Mouse (Mus musculus): ENCODE results near the gene Angptl4.

Gene Angptl4

DNA sequence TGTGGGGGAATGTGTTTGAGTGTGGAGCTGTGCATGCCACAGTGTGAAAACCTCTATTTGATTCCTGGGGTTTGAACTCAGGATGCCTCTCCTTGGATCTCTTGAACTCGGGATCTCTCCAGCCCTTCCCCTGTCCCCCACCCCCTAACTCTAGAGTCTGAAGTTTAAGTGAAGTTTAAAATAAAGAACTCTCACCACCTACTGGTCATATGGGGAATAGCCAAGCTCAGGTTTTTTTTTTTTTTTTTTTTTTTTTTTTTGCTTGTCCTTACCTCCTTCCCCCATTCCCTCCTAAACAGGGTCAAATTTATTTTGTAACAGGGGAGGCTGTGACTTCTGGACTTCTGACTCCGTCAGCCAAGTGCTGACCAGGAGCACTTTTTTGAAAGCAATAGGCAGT is 20.6 kb upstream of the Angptl4 start:
- DNase-seq, result no peak

DNA sequence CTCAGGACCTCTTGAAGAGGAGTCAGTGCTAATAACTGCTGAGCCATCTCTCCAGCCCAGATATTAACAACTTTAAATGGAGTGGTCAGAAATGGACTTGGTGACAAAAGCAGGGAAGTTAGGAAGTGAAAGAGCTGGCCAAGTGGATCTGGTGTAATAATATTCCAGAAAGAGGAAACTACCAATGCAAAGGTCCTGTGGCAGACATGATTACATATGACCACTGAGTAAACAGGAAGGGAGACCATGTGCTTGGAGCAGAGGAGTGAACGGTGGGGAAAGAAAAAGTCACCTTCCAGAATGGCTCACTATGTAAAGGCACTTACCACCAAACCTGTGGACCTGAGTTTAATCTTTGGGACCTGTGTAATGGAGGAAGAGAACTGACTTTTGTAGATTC is 17.6 kb upstream of the Angptl4 start:
- no peak for DNase-seq

DNA sequence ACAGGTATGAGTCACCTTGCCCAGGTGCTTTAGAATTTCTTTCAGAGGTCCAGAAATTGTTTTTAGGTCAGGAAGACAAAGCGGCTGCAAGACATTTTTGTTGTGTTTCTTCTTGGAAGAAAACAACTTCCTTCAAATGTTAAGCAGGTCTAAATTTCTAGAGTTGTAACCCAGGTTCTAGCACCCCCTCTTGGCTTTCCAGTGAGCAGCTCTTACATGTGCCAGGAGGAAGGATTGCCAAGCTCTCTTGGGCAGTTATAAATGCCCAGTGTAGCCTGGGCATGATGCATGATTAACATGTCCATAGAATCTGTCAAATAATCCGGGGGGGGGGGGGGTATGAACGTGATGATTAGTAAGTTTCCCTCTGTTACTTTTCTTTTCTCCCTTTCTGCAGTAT is 16.7 kb upstream of the Angptl4 start:
- peak; percentile 52 for DNase-seq

DNA sequence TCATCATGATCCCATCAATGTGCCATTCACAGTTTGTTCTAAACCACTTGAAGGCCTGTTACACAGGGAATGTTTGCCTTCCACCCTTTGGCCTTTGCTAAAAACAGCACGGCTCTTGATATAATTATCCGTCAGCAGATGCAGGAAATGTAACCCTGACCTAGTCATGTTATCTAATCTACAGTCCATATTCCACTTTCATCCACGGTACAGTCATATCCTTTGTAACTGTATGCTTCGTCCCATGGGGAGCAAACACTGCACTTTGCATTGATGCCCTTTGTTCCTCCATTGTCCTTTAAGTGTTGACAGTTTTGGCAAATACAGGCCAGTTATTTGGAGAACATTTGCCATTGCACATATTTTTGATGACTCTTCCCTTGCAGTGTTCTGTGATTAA is 7.1 kb upstream of the Angptl4 start:
- DNase-seq, result no peak

DNA sequence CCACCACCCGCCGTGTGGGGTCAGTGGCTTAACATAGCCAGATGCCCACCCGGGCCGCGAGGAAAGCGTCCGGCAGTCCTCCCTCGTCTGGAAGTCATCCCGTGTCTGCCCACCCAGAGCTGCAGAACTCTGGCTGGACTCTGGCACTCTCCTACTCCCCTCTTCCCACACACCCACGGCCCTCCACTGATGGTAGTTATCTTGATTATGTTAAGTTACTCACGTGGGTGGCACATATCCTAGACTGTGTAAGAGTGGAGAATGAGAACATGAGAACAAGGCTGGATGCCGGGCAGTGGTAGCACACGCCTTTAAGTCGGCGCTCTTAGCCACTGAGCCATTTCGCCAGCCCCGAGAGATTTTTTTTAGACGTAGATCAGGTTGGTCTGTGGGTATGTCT is 4.7 kb upstream of the Angptl4 start:
- DNase-seq, result no peak

DNA sequence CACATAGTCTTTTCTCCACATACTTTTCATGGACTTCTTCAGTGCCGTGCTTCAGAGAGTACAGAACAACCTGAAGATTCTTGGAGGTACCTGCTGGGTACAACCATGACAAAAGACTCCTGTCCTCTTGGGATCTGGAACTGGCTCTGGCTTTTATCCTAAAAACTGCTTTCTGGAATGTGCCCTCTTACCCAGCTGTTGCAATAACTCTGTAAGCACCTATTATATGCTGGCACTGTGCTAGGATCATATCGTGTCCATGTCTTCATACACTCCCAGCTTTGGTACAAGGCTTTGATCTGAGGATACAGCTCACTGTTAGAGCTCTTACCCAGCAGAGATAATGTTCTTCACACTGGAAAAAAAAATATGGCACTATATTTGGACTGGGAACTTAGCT is 3.3 kb upstream of the Angptl4 start:
- DNase-seq, result no peak

DNA sequence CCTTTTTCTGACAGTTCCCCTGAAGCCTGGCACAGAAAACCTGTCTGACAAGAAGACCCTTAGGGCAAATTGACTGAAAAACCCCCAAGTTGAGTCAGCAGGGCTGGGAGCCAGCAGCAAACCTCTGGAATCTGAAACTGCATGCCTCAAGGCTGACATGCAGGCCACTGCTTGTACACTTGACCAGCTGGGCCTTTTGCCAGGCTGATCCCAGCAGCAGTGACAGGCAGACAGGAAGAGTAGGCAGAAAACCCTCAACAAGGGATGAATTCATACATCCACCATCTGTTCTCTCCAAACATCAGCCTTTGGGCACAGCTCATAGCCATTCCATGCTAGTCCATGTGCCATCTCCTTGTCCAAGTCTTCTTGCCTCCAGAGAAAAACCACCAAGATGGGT is 1.8 kb upstream of the Angptl4 start:
- DNase-seq, result peak; percentile 90

DNA sequence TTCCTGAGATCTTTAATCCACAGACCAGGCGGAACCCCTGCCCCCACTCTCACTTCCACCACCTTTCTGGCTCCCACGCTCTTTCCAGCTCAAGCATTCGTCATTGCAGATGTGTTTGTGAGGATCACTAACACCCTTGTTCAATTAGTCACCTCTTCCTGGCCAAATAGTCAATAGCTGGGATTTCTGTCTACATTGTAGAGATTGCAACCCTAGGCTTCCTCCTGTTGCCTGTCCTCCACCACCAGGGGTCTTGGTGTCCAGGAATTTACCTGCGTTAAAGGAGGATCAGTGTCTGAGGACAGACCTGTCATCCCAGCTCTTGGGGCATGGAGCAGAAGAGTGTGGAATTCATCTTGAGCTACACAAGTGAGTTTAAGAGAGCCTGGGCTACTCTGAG is 437 bp upstream of the Angptl4 start:
- DNase-seq, result no peak

DNA sequence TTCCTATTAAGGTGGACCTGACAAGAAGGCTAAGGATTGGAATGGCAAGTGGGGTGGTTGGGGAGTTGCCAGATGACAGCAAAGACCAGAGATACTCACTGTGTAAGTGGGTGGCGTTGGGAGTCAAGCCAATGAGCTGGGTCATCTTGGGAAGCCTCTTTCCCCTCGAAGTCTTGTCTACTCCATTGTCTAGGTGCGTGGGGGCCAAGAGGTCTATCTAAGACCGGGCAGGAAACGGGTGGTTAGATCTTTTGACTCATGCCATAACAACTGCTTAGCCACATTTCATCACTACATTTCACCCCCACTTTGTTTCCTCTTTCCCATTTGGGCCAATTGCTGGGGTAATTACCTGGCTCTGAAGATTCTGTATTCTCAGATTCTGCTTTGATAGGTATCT is 1.2 kb downstream of the Angptl4 start:
- DNase-seq, result peak; percentile 70

DNA sequence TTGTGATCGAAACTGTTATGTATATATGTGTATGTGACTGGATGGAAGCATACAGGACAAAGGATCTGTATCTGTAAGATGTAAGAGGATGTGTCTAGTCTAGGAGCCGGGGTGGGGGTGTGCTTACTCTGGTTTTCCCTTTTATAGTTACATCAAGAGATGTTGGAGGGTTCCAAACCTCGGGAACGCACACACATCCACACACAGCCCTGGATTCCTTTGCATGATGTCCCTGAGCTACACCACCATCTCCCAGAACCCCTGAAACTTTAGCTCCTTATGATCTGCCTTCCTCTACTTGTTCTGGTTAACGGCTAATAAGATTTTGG is 1.7 kb downstream of the Angptl4 start:
- DNase-seq, result no peak

DNA sequence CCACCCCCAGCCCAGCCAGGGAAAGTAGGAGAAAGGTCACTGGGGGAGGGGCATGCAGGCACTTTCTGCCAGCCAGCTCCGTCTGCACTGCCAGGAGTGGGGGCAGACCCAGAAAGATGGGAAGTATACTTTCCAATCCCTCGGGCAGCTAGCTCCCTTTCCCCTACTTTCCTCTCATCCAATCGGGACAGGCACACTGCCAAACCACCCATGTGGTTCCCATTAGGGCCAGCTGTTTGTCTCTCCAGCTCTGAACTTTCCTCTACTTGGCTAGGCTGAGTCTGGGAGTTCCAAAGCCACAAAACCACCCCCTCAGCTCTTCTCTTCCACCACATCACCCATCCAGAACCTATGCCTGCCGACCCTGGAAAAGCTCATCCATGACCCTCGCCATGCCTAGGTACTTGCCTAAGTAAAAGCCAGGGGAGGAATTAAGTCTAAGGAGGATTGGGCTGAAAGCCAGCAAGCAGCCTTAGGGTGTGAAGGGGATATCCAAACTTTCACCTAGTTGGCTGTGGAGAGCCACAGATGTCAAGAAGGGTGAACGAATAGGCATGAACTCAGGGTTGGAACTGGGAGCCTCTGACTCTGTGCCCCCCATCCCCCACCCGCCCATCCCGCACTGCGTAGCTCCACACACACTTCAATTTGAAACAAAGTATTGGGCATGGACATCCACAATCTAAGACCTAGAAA is 2.2 kb downstream of the Angptl4 start:
- peak; percentile 95 for DNase-seq

DNA sequence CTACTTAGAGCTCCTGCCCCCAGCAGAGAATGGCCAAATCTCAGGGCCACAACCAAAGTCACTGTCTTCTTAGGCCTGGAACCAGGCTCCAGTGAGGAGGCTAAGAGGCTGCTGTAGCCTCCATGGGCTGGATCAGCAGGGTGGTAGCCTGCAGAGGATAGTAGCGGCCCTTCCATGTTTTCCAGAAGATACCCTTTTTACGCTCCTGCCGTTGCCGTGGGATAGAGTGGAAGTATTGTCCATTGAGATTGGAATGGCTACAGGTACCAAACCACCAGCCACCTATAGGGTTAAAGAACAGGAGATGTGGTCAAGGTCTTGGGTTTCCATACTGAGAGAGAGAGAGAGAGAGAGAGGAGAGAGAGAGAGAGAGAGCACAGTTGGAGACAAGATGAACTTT is 6.3 kb downstream of the Angptl4 start:
- DNase-seq, result no peak

DNA sequence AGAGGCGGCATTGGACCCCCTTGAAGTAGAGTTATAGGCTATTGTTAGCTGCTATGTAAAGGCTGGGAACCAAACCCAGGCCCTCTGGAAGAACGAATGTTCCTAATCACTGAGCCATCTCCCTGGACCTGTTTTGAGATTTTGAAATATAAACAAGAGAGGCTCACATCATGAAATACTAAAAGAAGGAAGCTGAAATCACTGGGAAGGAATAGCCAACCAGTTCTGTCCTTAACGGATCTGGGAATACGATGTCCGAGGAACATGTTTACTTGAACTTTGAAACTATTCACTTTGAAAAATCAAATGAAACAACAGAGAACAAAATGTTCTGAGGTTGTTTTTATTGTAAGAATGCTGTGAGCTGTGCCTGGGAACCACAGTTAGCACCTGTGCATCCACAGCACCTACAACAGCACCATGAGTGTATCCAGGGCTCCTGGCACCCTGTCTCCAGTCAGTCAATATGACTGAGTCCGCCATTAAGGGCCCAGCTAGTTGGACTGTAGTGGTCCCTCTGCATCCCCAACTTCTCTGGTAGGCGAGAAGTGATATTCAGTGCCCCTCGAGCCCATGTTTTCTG is 7.0 kb downstream of the Angptl4 start:
- no peak for DNase-seq

DNA sequence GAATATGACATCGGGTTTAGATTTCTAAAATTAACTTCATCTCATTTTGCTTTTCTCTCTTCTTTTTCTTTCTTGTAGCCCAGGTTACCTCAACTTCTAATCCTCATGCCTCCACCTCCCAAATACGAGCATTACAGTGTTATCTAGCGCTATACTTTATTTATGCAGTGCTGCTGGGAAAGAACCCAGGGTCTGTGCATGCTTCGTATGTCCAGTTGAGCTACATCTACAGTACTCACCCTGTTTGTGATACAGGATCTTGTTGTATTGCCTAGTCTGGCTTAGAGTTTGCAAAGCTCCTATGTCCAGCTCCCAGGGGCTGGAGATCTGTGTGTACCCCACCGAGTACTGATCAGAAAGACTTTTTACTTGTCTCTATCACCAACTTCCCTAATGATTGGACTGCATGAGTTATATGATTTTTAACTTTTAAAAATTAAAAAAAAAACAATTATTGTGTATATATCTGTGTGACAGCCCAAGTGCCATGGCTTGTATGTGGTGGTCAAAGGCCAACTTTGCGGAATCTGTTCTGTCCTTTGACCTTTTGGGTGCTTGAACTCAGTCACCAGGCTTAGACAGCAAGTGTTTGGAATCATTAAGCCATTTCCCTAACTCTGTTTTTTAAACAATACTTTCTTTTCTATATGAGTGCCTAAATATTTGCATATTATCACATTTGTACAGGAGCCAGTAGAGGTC is 7.6 kb downstream of the Angptl4 start:
- no peak for DNase-seq

DNA sequence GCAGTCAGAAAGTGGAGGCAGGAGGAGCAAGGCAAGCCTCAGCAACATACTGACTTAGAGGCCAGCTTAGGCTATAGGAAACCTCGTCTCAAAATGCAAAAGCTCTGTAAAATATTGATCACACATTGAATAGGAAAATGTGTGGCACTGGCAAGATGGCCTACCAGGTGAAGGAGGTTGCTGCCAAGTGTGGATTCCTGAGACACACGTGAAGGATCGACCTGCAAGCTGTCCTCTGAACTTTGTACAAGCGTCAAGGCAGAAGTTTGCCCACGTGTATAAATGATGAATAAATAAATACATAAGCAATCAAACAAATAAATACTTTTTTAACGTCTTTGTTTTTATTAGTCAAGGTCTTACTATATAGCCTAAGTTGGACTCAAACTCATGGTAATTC is 8.2 kb downstream of the Angptl4 start:
- DNase-seq, result no peak

DNA sequence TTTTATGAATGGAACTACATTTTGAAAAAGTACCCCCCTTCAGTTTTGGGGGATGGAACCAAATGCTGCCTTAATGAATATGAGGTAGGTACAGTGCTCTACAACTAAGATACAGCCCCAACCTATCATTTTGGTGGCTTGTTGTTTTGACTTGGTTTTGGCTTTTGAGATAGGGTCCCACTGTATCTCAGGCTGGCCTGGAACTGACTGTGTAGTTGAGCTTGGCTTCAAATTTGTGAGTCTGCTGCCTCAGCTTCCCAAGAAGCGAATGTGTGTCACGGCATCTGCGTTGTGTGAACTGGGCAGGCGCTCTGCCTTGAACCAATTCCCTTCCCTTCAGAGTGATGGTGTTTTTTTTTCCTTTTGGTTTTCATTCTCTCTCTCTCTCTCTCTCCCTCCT is 10.0 kb downstream of the Angptl4 start:
- DNase-seq, result no peak

DNA sequence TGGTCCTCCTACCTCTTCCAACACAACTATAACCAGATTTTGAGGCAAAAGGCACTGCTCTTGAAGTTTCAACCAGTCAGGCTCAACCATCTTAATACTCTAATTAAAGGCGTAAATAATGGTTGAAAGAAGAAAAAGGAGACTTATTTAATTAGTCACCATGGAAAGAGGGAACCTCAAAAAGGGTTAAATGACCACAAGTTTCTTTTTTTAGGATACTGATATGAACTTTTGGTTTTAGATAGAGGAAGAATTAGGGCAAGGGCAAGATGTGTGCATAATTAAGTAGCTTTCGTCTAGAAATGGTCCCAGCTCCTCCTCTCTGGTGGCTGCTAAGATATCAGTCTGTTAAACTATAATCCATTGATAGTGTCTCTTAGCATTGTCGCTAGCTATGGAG is 15.2 kb downstream of the Angptl4 start:
- DNase-seq, result no peak

DNA sequence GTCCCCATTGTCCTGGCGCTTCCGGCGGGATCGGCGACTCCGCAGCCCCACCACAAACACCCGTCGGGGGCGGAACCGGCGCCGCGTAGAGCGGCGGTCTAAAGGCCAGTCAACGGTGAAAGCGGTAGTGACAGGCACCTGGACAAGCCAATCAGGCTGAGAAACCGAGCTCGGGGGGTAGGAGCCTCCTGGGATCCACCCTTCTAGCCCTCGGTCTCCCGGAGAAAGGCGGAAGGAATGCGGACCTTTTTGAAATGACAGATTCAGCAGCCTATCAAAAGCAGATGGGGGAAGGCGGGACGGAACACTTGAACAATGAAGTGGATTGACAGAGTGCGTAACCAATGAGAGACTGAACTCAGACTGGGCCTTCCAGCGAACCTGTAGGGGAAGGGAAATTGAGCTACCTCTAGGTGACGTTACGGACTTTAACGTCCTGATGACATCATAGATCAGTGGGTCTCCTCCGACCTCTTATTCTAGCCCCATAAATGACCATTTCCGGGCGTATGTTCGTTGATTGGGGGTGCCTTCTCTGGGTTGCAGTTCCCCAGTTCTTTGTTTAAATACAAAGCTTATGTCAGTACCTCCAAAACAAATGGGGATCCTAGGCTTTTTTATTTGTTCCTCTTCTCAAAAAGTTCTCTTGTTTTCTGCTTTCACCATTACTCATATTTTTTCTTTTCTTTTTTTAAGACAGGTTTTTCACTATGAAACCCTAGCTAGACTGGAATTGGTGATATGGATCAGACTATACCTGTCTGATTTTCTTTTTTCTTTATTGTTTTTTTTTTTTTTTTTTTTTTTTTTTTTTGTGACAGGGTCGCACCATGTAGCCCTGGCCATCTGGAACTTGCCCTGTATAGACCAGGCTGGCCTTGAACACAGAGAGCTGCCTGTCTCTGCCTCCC is 21.1 kb downstream of the Angptl4 start, which contains the start of gene Rab11b:
Rab11b (minus strand) TSS at position 276 of the 911 bp plus-strand sequence.
- peak; percentile 100 for DNase-seq

DNA sequence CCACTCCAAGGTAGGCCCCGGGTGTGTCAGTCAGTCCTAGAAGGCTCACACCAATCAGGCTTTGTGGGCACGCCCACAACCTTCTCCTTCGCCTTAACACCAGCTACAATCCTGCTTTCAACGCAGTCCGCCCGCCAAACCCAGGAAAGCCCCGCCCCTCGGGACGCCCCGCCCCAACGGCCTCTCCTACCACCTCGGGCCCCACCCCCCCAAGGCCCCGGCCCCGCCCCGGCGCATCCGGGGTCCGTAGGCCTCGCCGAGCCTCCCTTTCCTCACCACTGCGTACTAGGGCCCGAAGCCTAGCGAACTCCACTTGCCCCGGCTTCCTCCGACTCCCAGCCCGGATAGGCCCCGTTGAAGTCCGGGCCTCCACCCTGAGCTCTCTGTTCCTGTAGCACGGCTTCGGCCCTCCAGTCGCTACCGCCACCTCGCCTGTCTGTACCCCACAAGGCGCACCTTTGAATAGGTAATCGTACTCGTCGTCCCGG is 21.8 kb downstream of the Angptl4 start:
- peak; percentile 98 for DNase-seq

DNA sequence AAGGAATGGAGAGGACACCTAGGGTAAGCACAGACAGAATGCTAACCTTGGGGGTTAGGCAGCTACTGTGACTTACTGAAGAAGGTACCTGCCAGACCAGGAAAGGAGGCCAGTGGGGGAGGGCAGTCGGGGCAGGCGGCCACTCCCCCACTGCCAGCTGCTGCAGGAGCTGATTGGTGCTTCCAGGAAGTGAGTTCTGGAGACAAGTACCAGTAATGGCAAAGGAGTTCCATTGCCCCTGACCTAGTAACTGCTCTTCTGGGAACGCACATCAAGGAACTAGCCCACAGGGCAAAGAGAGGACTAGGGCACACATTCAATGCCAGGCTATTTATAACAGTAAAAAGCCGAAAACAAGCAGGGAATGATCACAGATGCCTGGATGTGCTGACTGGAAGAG is 24.4 kb downstream of the Angptl4 start:
- no peak for DNase-seq

DNA sequence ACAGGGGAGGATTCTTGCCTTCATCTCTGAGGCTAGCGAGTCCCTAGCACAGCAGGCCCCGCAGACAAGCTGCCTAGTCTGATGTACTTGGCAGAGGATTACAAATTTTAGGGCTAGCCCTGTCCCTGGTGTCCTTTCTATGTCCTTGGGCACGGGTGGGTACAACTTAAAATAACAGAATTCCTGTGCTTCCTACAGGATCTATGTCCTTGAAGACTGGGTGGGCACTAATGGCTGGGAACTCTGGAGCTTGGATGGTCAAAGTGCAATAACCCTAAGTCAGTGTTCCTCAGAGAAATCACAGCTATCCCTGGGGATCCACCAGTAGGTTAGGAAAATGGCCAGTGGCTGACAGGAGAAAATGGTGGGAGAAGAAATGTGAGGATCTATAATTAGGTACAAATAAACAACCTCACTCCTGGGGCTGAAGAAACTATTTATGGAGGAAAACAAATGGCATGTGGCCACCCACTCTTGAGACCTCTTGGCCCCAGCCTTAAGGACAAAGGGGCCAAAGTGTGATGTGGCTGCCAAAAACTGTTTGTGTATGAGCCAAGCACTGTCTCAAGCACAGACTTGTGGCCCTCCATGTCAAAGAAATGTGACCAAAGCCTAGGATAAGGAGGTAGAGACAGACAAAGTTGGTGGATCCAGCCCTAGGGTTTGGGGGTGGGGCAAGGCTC is 25.4 kb downstream of the Angptl4 start:
- peak; percentile 67 for DNase-seq

DNA sequence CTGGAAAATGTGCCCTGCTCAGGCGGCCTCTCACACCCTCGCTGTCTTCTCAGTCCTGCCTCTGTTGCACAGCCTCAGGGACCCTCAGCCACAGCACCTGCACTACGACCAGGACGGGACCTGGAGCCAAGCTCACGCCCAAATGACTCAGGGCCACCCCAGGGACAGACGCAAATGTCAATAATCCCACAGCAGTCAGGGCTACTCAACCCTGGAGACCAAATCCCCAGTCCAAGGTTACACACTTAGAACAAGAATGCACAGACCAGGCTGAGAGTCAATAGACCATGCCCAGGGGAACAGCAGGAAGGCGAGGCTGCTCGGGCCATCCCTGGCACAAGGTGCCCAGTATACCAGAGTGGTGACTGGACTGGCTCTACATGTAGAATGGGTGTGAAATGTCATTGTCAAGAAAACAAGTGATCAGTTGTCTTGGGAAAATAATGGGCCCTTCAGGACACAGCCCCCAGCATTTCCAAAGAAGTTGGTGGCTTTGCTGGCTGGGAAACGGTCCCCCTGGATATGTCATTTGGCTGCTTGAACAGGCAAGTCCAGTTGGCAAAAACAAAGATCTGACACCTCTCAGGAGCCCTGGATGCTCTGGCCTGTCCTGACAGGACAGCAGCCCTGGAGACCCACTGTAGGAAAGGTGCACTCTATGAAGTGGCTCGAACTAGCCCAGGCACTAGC is 26.1 kb downstream of the Angptl4 start:
- DNase-seq, result no peak

Measured in lung, postnatal 14 days (tissue).